21 mouse cellular contexts compared by ENCODE assay signal in genomic region chr9:103444656-103445055, GRCm38 (mm10). TPM values are rescaled to one million over a fixed set of nuclear protein-coding genes. Genes with fewer than 3 reads are reported as not detected.
DNase-seq lines count a peak whose midpoint lies in the region; ATAC-seq lines count a peak whose summit lies in the region.
"Had no signal": no experiment of that assay in that cellular context is flagged by ENCODE, and none has a peak within 500 bp of the region (broad histone marks: within the 10 kb centered on the region; RNA-seq: fewer than 3 reads in every experiment).

No protein-coding gene starts in this region.

- no peaks in the 10 kb centered on the region for H3K9me3 ChIP-seq in hindbrain, embryonic 13.5 days
- no peaks in the 10 kb centered on the region for H3K9me3 ChIP-seq in hindbrain, embryonic 14.5 days (ENCODE audit: control insufficient read depth, low read length)
- H3K9me3 ChIP-seq in midbrain, embryonic 11.5 days (ENCODE audit: control insufficient read depth, low read length), result peaks cover 6% of the 10 kb centered on the region; the same call in 1 of the 2 replicates
- peaks cover 10% of the 10 kb centered on the region; the same call in 1 of the 2 replicates for H3K9me3 ChIP-seq in midbrain, embryonic 10.5 days (replicated peaks)
- no peaks in the 10 kb centered on the region for H3K9me3 ChIP-seq in midbrain, embryonic 13.5 days
- H3K9me3 ChIP-seq: intestine, embryonic 15.5 days; limb, embryonic 13.5 days; liver, embryonic 13.5 days had no signal

- ATAC-seq in hindbrain, embryonic 13.5 days (ENCODE audit: low FRiP score), result no peak
- no peak for ATAC-seq in hindbrain, embryonic 14.5 days (ENCODE audit: low FRiP score)
- no peak for ATAC-seq in midbrain, embryonic 11.5 days (ENCODE audit: low FRiP score)
- no peak for ATAC-seq in midbrain, embryonic 13.5 days
- ATAC-seq: intestine, embryonic 15.5 days had no signal

- no peaks in the 10 kb centered on the region for H3K36me3 ChIP-seq in hindbrain, embryonic 13.5 days
- H3K36me3 ChIP-seq in hindbrain, embryonic 14.5 days (replicated peaks; ENCODE audit: control insufficient read depth, insufficient read depth), result no peaks in the 10 kb centered on the region
- H3K36me3 ChIP-seq in midbrain, embryonic 11.5 days (ENCODE audit: control insufficient read depth, insufficient read depth, low read length), result no peaks in the 10 kb centered on the region
- H3K36me3 ChIP-seq in midbrain, embryonic 10.5 days, result no peaks in the 10 kb centered on the region
- H3K36me3 ChIP-seq in midbrain, embryonic 13.5 days, result no peaks in the 10 kb centered on the region
- H3K36me3 ChIP-seq: forebrain, embryonic 12.5 days; heart, embryonic 10.5 days; hindbrain, embryonic 12.5 days; intestine, embryonic 15.5 days; limb, embryonic 13.5 days; liver, embryonic 13.5 days had no signal

- WGBS in hindbrain, embryonic 13.5 days, result 91% methylated on average over 5 of the region's 5 CpGs
- WGBS in hindbrain, embryonic 14.5 days, result 88% methylated on average over 5 of the region's 5 CpGs
- WGBS in midbrain, embryonic 11.5 days, result 87% methylated on average over 5 of the region's 5 CpGs
- 93% methylated on average over 5 of the region's 5 CpGs for WGBS in midbrain, embryonic 10.5 days
- 89% methylated on average over 5 of the region's 5 CpGs for WGBS in midbrain, embryonic 13.5 days

- H3K27me3 ChIP-seq in hindbrain, embryonic 13.5 days, result no peaks in the 10 kb centered on the region
- H3K27me3 ChIP-seq in hindbrain, embryonic 14.5 days (ENCODE audit: control insufficient read depth, insufficient read depth, low read length), result no peaks in the 10 kb centered on the region
- H3K27me3 ChIP-seq in midbrain, embryonic 11.5 days (ENCODE audit: control insufficient read depth, insufficient read depth, low read length), result no peaks in the 10 kb centered on the region
- H3K27me3 ChIP-seq in midbrain, embryonic 10.5 days (ENCODE audit: low read depth, poor library complexity, severe bottlenecking), result no peaks in the 10 kb centered on the region
- no peaks in the 10 kb centered on the region for H3K27me3 ChIP-seq in midbrain, embryonic 13.5 days
- H3K27me3 ChIP-seq: CH12.LX; hindbrain, embryonic 12.5 days; intestine, embryonic 15.5 days; limb, embryonic 13.5 days; liver, embryonic 13.5 days had no signal

- no peak overlapping the region for H3K9ac ChIP-seq in hindbrain, embryonic 13.5 days
- H3K9ac ChIP-seq in hindbrain, embryonic 14.5 days, result no peak overlapping the region
- no peak overlapping the region for H3K9ac ChIP-seq in midbrain, embryonic 11.5 days (ENCODE audit: low read length)
- H3K9ac ChIP-seq in midbrain, embryonic 13.5 days (replicated peaks), result no peak overlapping the region
- H3K9ac ChIP-seq: forebrain, embryonic 12.5 days; hindbrain, embryonic 12.5 days; intestine, embryonic 15.5 days; limb, embryonic 13.5 days; liver, embryonic 13.5 days; lung, embryonic 14.5 days had no signal

- no peak overlapping the region for H3K4me2 ChIP-seq in hindbrain, embryonic 13.5 days
- no peak overlapping the region for H3K4me2 ChIP-seq in hindbrain, embryonic 14.5 days (replicated peaks)
- no peak overlapping the region for H3K4me2 ChIP-seq in midbrain, embryonic 11.5 days
- H3K4me2 ChIP-seq in midbrain, embryonic 13.5 days (replicated peaks), result no peak overlapping the region
- H3K4me2 ChIP-seq: forebrain, embryonic 12.5 days; hindbrain, embryonic 12.5 days; intestine, embryonic 15.5 days; limb, embryonic 13.5 days; liver, embryonic 13.5 days; lung, embryonic 14.5 days had no signal

- peaks cover 22% of the 10 kb centered on the region for H3K4me1 ChIP-seq in hindbrain, embryonic 13.5 days (replicated peaks)
- H3K4me1 ChIP-seq in hindbrain, embryonic 14.5 days (replicated peaks; ENCODE audit: control insufficient read depth, insufficient read depth, low read length), result peaks cover 19% of the 10 kb centered on the region
- H3K4me1 ChIP-seq in midbrain, embryonic 11.5 days (ENCODE audit: control insufficient read depth, insufficient read depth, low read length), result peaks cover 13% of the 10 kb centered on the region
- peaks cover 23% of the 10 kb centered on the region for H3K4me1 ChIP-seq in midbrain, embryonic 10.5 days
- H3K4me1 ChIP-seq in midbrain, embryonic 13.5 days (replicated peaks), result peaks cover 25% of the 10 kb centered on the region
- H3K4me1 ChIP-seq: liver, embryonic 13.5 days had no signal

- peak overlapping the region; percentile 81; the same call in 1 of the 2 replicates for H3K27ac ChIP-seq in hindbrain, embryonic 13.5 days
- no peak overlapping the region for H3K27ac ChIP-seq in hindbrain, embryonic 14.5 days
- H3K27ac ChIP-seq in midbrain, embryonic 11.5 days (ENCODE audit: low read depth, low read length), result peak overlapping the region; percentile 63; the same call in 1 of the 2 replicates
- no peak overlapping the region for H3K27ac ChIP-seq in midbrain, embryonic 10.5 days (replicated peaks)
- peak overlapping the region; percentile 80 for H3K27ac ChIP-seq in midbrain, embryonic 13.5 days
- H3K27ac ChIP-seq: heart, embryonic 10.5 days; hindbrain, embryonic 12.5 days; intestine, embryonic 15.5 days; limb, embryonic 13.5 days; liver, embryonic 13.5 days had no signal

- no peak overlapping the region for H3K4me3 ChIP-seq in hindbrain, embryonic 13.5 days
- no peak overlapping the region for H3K4me3 ChIP-seq in hindbrain, embryonic 14.5 days (replicated peaks; ENCODE audit: low read length)
- no peak overlapping the region for H3K4me3 ChIP-seq in midbrain, embryonic 11.5 days (ENCODE audit: low read depth, low read length)
- H3K4me3 ChIP-seq in midbrain, embryonic 10.5 days, result no peak overlapping the region
- H3K4me3 ChIP-seq in midbrain, embryonic 13.5 days (replicated peaks), result no peak overlapping the region
- H3K4me3 ChIP-seq: forebrain, embryonic 12.5 days; heart, embryonic 10.5 days; hindbrain, embryonic 12.5 days; intestine, embryonic 15.5 days; limb, embryonic 13.5 days; liver, embryonic 13.5 days had no signal

- no peak for DNase-seq in hindbrain, embryonic 14.5 days (ENCODE audit: low spot score)
- DNase-seq in midbrain, embryonic 11.5 days (ENCODE audit: low spot score, missing footprints), result no peak
- DNase-seq in midbrain, embryonic 10.5 days (ENCODE audit: low spot score), result no peak
- DNase-seq in spleen, postnatal 14 days (ENCODE audit: low spot score in 2 of 2), result no peak
- no peak for DNase-seq in Muller cell, postnatal 12 days (ENCODE audit: inconsistent ontology term)
- DNase-seq: B cell, adult 2 months; cerebellum, adult 11-12 months; cerebellum, postnatal 10 days; heart, postnatal 10 days; kidney, adult 9 months; kidney, postnatal 36 days; liver, embryonic 13.5 days; lung, embryonic 14.5 days had no signal

RNA-seq across cellular contexts. Expression of gene Bfsp2, which starts 35.6 kb away (rescaled TPM):
- polyA plus RNA-seq in hindbrain, embryonic 13.5 days (2015; fragmentation: Nextera tagmentation; extraction: Ambion mirVana), result 3.1 and 4.5 TPM in 2 replicates
- polyA plus RNA-seq in hindbrain, embryonic 14.5 days (2014; fragmentation: Nextera tagmentation; extraction: Ambion mirVana), result 3.5 and 4.1 TPM in 2 replicates
- polyA plus RNA-seq in midbrain, embryonic 11.5 days (2014; fragmentation: Nextera tagmentation; extraction: Ambion mirVana), result 1.7 and 2.6 TPM in 2 replicates
- 0.75 and 2.0 TPM in 2 replicates for polyA plus RNA-seq in midbrain, embryonic 10.5 days (2016; fragmentation: Nextera tagmentation; extraction: Ambion mirVana)
- polyA plus RNA-seq in midbrain, embryonic 13.5 days (2015; fragmentation: Nextera tagmentation; extraction: Ambion mirVana), result 3.5 and 4.0 TPM in 2 replicates

Comparison
In these comparisons a context has a peak if more than half of its experiments do, and no peak if none do; other contexts are left out.
1. H3K27ac ChIP-seq: peak in hindbrain, embryonic 13.5 days (single experiment), midbrain, embryonic 11.5 days (single experiment) and midbrain, embryonic 13.5 days (single experiment); none in hindbrain, embryonic 14.5 days (single experiment) and midbrain, embryonic 10.5 days (single experiment).